Comparison of ENCODE assay signal across 9 mouse cellular contexts in the genomic region with DNA sequence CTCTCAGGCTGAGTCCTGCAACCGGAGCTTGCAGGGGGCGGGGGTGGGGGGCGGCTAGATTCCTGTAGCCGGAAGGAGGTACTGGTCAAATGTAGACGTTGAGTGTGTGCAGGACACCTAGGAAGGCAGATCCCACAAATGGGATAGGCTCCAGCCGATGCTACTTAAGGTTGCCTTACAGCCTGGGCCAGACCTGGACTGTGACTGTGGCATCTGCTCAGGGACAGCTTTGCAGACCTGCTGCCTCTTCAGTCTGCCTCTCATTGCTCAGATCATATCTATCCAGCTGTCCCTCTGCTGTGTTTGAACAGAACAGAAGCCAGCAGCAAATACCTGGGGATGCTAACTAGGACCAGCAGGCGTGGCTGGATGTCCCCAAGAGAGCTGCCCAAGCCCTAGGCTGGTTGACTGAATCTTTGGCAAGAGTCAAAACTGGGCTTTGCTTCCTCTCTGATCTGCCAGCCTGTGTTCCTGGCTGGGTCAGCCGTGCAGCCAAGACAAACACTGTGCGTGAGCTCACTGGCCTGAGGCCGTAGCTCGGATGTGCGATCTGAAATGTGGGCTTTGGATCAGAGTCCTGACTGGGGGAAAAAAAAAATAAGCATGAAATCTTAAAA. TPM values are rescaled to one million over a fixed set of nuclear protein-coding genes. Genes with fewer than 3 reads are reported as not detected.
A peak's percentile ranks its signal among the peaks of the same experiment; 100 is the strongest.
DNase-seq lines count a peak whose midpoint lies in the region; ATAC-seq and TF ChIP-seq lines count a peak whose summit lies in the region.
"Had no signal": no experiment of that assay in that cellular context is flagged by ENCODE, and none has a peak within 500 bp of the region (broad histone marks: within the 10 kb centered on the region; RNA-seq: fewer than 3 reads in every experiment).

No protein-coding gene starts in this region.

- H3K4me2 ChIP-seq in hindbrain, postnatal 0 days (ENCODE audit: low read depth, low read length), result no peak overlapping the region
- no peak overlapping the region for H3K4me2 ChIP-seq in hindbrain, embryonic 11.5 days (replicated peaks; ENCODE audit: low read depth, low read length)
- H3K4me2 ChIP-seq in embryonic facial prominence, embryonic 12.5 days (replicated peaks), result 0 out of 2 replicates have a peak overlapping the region, but pooled peaks have one; percentile 6
- no peak overlapping the region for H3K4me2 ChIP-seq in intestine, embryonic 15.5 days (replicated peaks)

- 0 out of 2 replicates have a peak overlapping the region, but pooled peaks have one; percentile 2 for H3K27ac ChIP-seq in hindbrain, postnatal 0 days
- H3K27ac ChIP-seq in hindbrain, embryonic 11.5 days (ENCODE audit: low read depth, low read length), result no peak overlapping the region
- 0 out of 2 replicates have a peak overlapping the region, but pooled peaks have one; percentile 14 for H3K27ac ChIP-seq in embryonic facial prominence, embryonic 12.5 days
- H3K27ac ChIP-seq in intestine, embryonic 15.5 days, result no peak overlapping the region; the same call in 1 of the 2 replicates

- TF ChIP-seq CTCF in hindbrain, postnatal 0 days (IDR thresholded peaks at IDR 0.05; ENCODE audit: low read depth), result no peak

- intact Hi-C loops in heart, postnatal 36 days (cut with DNase I), result loop anchor here (10.0 kb wide), 1 partner anchor 57 kb away; no protein-coding TSS in a partner anchor

- no peak overlapping the region for H3K4me3 ChIP-seq in hindbrain, postnatal 0 days (ENCODE audit: low read length)
- H3K4me3 ChIP-seq in hindbrain, embryonic 11.5 days (ENCODE audit: low read depth, low read length), result no peak overlapping the region
- H3K4me3 ChIP-seq in embryonic facial prominence, embryonic 12.5 days, result no peak overlapping the region
- H3K4me3 ChIP-seq in intestine, embryonic 15.5 days (replicated peaks), result no peak overlapping the region

- no peaks in the 10 kb centered on the region for H3K27me3 ChIP-seq in hindbrain, postnatal 0 days (ENCODE audit: insufficient read depth, low read length)
- no peaks in the 10 kb centered on the region for H3K27me3 ChIP-seq in hindbrain, embryonic 11.5 days (ENCODE audit: control insufficient read depth, insufficient read depth, low read length)
- H3K27me3 ChIP-seq in embryonic facial prominence, embryonic 12.5 days, result peaks cover 4% of the 10 kb centered on the region; the same call in 1 of the 2 replicates
- H3K27me3 ChIP-seq in intestine, embryonic 15.5 days (replicated peaks), result no peaks in the 10 kb centered on the region
- H3K27me3 ChIP-seq: Patski had no signal

- H3K9me3 ChIP-seq in hindbrain, postnatal 0 days (ENCODE audit: low read length), result no peaks in the 10 kb centered on the region
- no peaks in the 10 kb centered on the region for H3K9me3 ChIP-seq in hindbrain, embryonic 11.5 days (ENCODE audit: control insufficient read depth, low read length)
- no peaks in the 10 kb centered on the region for H3K9me3 ChIP-seq in embryonic facial prominence, embryonic 12.5 days
- no peaks in the 10 kb centered on the region for H3K9me3 ChIP-seq in intestine, embryonic 15.5 days

- ATAC-seq in hindbrain, postnatal 0 days, result peak; percentile 73; the same call in 1 of the 2 replicates
- ATAC-seq in hindbrain, embryonic 11.5 days (ENCODE audit: low FRiP score), result no peak
- no peak for ATAC-seq in embryonic facial prominence, embryonic 12.5 days (ENCODE audit: insufficient number of reproducible peaks, insufficient read depth, low FRiP score, low TSS enrichment)
- ATAC-seq in intestine, embryonic 15.5 days, result no peak
- ATAC-seq: Patski had no signal

- peak; percentile 66 for DNase-seq in hindbrain, postnatal 0 days (ENCODE audit: low spot score)
- DNase-seq in hindbrain, embryonic 11.5 days (ENCODE audit: low spot score), result no peak
- peak; percentile 91 for DNase-seq in NIH3T3 (ENCODE audit: low read depth)
- DNase-seq in heart, postnatal 36 days, result peak; percentile 53 to 56
- peak; percentile 37 for DNase-seq in lung, postnatal 14 days
- no peak for DNase-seq in retina, embryonic 14.5 days (ENCODE audit: low spot score)

- no peaks in the 10 kb centered on the region for H3K36me3 ChIP-seq in hindbrain, postnatal 0 days (ENCODE audit: insufficient read depth, low read length)
- no peaks in the 10 kb centered on the region for H3K36me3 ChIP-seq in hindbrain, embryonic 11.5 days (ENCODE audit: control insufficient read depth, insufficient read depth, low read length)
- H3K36me3 ChIP-seq in embryonic facial prominence, embryonic 12.5 days, result no peaks in the 10 kb centered on the region
- H3K36me3 ChIP-seq in intestine, embryonic 15.5 days, result no peaks in the 10 kb centered on the region

- H3K9ac ChIP-seq in hindbrain, postnatal 0 days (replicated peaks; ENCODE audit: low read length), result no peak overlapping the region
- no peak overlapping the region for H3K9ac ChIP-seq in hindbrain, embryonic 11.5 days (ENCODE audit: low read depth, low read length)
- peak overlapping the region; percentile 13; the same call in 1 of the 2 replicates for H3K9ac ChIP-seq in embryonic facial prominence, embryonic 12.5 days
- H3K9ac ChIP-seq in intestine, embryonic 15.5 days, result no peak overlapping the region

- H3K4me1 ChIP-seq in hindbrain, postnatal 0 days (ENCODE audit: insufficient read depth, low read length), result peaks cover 10% of the 10 kb centered on the region; the same call in 1 of the 2 replicates
- H3K4me1 ChIP-seq in hindbrain, embryonic 11.5 days (replicated peaks; ENCODE audit: control insufficient read depth, insufficient read depth, low read length), result no peaks in the 10 kb centered on the region
- peaks cover 29% of the 10 kb centered on the region for H3K4me1 ChIP-seq in embryonic facial prominence, embryonic 12.5 days
- H3K4me1 ChIP-seq in intestine, embryonic 15.5 days (replicated peaks), result peaks cover 40% of the 10 kb centered on the region

- WGBS in hindbrain, postnatal 0 days, result 45% methylated on average over 12 of the region's 12 CpGs
- 54% methylated on average over 12 of the region's 12 CpGs for WGBS in hindbrain, embryonic 11.5 days
- 16% methylated on average over 12 of the region's 12 CpGs for WGBS in embryonic facial prominence, embryonic 12.5 days
- 47% methylated on average over 12 of the region's 12 CpGs for WGBS in intestine, embryonic 15.5 days

RNA-seq across cellular contexts. Expression of gene Rab4a, which starts 44.4 kb away (rescaled TPM):
- 46.3 and 58.3 TPM in 2 replicates for total RNA-seq in hindbrain, postnatal 0 days (2014; rRNA removed)
- polyA plus RNA-seq in hindbrain, postnatal 0 days (2015; fragmentation: Nextera tagmentation; extraction: Ambion mirVana), result 94.7 and 96.8 TPM in 2 replicates
- polyA plus RNA-seq in hindbrain, embryonic 11.5 days (2014; fragmentation: Nextera tagmentation; extraction: Ambion mirVana), result 64.3 and 68.7 TPM in 2 replicates
- polyA plus RNA-seq in embryonic facial prominence, embryonic 12.5 days (2016; fragmentation: Nextera tagmentation; extraction: Ambion mirVana), result 50.3 and 55.9 TPM in 2 replicates
- total RNA-seq in heart, postnatal 36 days (2021), result 1 to 10 TPM; 7.3 to 7.9 TPM
- polyA plus RNA-seq in intestine, embryonic 15.5 days (2015; fragmentation: Nextera tagmentation; extraction: Ambion mirVana), result 53.1 and 54.8 TPM in 2 replicates

Comparison
In these comparisons a context has a peak if more than half of its experiments do, and no peak if none do; other contexts are left out.
1. DNase-seq: peak in hindbrain, postnatal 0 days (single experiment), NIH3T3 (single experiment), heart, postnatal 36 days (2 of 2) and lung, postnatal 14 days (single experiment); none in hindbrain, embryonic 11.5 days (single experiment) and retina, embryonic 14.5 days (single experiment).
2. H3K27ac ChIP-seq: peak in hindbrain, postnatal 0 days (single experiment) and embryonic facial prominence, embryonic 12.5 days (single experiment); none in hindbrain, embryonic 11.5 days (single experiment) and intestine, embryonic 15.5 days (single experiment).